Mouse (Mus musculus) monocyte, adult 2 months (primary cell): ENCODE results near the gene Tekt4.

ENCODE experiments used
- DNase-seq, 2 experiments: peaks; one replicate each; pipeline ENCODE4 v3.0.0; 2022; ENCODE audit warnings: low spot score in 2 of 2, low read depth in 1 of 2

The Tekt4 gene

GRCm38 (mm10) chr17:25474330-25475077, 20.1 kb downstream of the Tekt4 start:
- peak; percentile 9 to 46 for DNase-seq

- peak in 1 of 2 experiments; percentile 22 for DNase-seq
Measured at GRCm38 (mm10) chr17:25475946-25476744, 21.7 kb downstream of the Tekt4 start.

DNA sequence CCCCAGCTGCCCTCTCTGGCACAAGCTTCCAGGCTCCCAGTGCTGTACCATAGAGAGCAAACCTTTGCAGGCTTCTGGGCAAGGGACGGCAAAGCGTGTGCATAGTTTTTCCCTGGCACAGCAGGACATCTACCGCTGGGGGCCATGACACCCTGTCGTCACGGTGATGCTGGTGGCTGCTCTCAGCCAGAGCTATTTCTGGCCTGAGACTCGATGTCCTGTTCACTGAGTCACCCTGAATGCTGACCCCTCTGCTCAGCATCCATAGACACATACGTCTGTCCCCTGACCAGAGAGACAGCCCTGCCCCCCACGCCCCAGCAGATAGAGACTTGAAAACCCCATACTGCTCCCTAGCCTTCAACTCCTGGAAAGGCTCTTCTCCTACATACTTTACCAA, 25.7 kb downstream of the Tekt4 start:
- no peak for DNase-seq

DNA sequence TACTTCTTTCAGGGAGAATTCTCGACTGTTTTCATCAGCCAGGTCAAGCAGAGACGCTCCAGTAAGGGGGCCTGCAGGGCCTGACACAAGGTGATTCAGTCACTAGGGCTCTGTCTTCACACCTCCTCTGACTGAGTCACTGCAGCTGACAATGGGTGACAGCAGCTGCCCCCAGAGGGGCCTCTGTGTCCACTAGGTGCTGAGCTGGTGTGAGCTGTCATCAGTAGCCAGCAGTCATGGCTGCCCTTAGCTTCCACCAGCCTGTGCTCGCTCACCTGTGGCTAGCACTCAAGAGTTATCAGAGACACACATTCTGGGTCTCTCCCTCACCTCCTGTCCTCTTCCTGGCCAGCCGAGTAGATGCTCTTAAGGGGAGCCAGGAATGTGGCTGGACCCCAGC, 26.4 kb downstream of the Tekt4 start:
- DNase-seq, result no peak

DNA sequence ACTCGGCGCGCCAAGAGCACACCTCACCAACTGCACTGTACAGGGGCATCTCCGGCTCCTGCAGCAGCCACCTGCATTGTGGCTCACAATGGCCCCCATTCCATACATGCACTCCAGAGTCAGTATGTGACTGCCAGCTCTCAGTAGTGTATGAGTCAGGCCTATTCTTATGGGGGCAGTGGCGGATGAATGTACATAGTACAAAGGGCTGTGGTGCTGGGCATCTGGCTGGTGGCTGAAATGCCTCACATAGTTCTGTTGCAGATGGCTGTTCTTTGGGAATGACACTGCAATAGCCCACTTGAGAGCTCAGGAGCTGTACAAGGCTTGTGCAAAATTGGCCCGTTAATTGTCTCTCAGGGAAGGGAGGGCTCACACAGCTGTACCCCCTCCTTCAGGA, 27.7 kb downstream of the Tekt4 start:
- no peak for DNase-seq

DNA sequence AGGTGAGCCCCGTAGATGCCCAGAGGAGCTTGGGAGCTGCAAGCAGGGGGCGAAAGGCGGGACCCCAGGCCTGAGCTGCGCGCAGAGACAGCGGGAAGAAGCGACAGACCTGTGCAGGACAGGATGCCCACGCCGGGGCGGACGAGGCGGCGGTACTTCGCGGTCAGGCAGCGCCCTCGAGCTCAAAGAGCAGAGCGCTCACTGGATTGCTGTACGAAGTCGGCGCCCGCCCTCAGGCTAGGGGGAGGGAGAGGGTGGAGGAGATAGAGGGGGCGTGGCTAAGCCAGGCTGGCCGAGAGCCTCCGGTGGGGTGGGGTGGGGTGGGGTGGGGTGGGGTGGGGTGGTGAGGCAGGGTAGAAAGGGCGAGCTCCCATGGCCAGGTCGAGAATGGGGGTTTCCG, 42.6 kb downstream of the Tekt4 start, which contains the start of gene Sstr5:
Gene Sstr5, minus strand, starts transcription at position 276 of the 400 bp plus-strand sequence.
- DNase-seq, result no peak

DNA sequence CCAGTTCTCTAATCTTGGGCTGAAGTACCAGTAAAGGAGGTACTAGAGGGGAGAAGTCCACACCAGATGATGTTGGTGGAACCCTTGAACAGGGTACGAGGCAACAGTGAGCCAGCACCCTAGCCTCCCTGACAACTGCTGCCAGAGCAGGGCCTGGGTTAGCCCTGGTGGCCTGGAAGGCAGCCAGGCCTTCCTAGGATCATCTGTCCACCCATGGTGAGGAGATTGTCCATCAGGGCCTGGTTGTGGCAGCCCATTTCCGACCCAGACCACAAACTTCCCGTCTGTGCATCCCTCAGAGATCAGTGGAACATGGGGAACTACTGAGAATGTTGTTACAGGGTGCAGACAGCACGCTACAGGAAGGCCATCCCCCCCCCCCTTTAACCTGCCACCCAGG, 48.2 kb downstream of the Tekt4 start:
- no peak for DNase-seq

DNA sequence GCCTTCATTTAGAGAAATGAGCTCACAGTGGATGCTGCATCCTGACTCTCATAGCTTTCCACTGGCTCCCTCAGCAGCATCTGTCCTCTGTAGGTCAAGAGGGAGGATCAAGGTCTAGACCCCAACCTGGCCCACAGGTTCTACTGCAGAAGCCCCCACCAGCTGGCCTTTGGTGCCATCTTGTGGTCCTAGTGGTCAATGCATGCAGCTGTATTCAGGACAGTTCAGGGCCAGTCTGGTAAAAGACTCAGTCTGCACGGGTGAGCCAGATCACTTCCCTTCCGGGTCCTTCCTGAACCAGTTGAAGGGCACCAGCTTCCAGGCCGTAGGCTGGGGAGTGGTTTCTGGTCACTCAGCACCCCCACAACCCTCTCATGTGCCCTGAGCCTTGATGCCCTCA, 53.4 kb downstream of the Tekt4 start:
- DNase-seq, result peak in 1 of 2 experiments; percentile 23

GRCm38 (mm10) chr17:25508860-25509577, 54.6 kb downstream of the Tekt4 start:
- no peak for DNase-seq

DNA sequence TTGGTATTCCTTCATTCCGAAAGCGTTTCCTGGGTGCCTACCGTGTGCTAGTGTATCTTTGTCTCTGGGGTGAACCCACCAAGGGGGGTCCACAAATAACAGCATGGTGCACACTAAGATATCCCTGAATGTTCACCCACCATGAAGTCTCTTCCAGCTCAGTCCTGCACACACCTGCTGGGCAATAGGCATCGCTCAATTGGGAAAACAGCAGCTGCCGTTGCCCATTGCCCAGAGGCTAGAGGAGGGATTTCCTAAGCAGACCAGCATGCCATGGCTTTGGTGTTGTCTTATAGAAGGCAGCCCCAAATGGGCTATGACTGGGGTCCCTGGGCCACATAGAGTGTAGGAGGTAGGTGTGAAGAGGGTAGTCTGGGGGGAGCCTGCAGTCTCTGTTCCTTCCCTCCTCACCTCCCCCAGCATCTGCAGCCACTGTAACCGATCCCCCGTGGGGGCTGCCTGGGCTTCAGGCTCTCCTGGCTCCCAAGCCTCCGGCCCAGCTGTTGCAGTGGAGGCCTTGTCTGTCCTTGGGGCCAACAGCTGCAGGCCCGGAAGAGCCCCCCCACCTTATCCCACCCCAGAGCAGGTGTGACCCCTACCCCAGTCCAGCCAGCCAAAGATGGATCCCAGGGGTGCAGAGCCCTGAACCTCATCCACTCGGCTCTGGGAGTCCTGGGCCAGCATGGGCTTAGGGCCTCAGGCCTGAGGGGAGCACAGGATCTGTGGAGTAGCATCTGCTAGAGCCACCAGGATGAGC, 55.8 kb downstream of the Tekt4 start:
- DNase-seq, result no peak

GRCm38 (mm10) chr17:25511876-25512275, 57.5 kb downstream of the Tekt4 start:
- DNase-seq, result no peak

DNA sequence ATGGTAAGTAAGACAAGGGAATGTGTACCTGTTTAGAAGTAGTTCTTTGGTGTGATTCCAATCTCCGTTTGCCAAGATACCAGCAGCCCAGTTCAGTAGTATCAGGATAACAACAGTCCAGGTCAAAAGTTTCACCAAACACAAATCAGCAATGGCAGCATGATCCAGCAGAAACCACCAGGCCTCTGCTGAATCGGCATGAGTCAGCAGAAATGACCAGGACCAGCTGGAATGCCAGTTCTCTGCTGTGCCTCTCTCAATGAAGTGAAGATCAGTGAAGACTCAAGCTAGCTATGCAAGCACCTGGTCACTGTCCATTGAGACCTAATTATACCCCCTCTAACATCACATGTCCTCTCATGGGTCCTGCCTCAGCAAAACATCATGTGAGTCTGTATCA, 59.6 kb downstream of the Tekt4 start:
- DNase-seq, result no peak

GRCm38 (mm10) chr17:25516315-25516714, 61.9 kb downstream of the Tekt4 start:
- DNase-seq, result no peak

DNA sequence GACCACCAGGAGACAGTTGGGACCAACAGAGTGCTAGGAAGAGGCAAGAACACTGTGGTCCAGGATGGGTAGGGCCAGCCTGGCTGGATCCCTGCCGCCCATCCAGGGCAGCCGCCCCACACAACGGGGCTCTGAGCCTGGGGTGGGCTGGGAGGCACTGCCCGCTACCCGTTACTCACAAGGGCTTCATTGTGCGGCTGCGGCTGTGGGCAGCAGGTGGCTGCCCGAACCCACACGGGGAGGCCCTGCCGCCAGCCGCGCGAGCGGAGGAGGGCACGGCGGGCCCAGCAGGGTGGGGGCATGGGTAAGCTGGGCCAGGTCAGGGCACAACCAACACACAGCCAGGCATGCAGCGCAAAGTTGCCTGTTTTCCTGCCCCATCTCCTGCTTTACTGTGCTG, 63.7 kb downstream of the Tekt4 start:
- no peak for DNase-seq

- no peak for DNase-seq
Measured at GRCm38 (mm10) chr17:25519511-25519910, 65.1 kb downstream of the Tekt4 start.

DNA sequence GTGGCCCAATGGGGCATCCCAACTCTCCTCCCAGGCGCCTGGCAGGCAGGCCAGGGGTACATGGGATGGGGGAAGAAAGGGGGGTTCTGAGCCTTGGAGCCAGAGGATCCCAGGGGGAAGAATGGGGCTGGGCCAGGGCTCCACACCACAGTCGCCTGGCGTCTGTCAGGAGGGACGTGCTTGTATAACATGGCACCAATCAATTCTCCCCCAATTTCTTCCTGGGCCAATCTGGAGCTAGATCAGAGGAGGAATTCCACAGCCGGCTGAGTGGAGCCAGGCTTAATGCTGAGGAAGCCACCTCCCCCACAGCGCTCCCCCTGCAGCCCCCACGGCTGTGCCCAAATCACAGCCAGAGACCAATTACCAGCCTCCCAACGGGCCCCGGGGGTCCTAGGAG, 66.1 kb downstream of the Tekt4 start:
- DNase-seq, result no peak

DNA sequence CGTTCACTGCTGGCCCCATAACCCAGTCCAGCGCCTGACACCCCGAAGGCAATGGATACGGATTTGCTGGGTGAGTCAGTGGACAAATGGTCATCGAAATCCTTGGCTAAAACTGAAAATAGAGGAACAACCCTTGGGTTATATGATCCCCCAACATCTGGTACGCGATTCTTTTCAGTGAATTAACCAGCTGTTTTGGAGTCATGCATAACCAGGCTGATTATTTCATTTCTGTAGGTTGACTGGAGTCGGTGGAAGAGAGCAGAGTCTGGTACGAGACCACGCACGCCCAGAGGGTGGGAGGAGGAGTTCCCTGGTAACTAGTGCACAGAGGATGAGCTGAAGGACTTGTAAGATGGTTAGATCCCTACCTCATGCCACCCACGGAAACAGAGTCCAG, 67.7 kb downstream of the Tekt4 start:
- DNase-seq, result no peak
